Comparison of ENCODE assay signal across 8 mouse cellular contexts in the genomic region with DNA sequence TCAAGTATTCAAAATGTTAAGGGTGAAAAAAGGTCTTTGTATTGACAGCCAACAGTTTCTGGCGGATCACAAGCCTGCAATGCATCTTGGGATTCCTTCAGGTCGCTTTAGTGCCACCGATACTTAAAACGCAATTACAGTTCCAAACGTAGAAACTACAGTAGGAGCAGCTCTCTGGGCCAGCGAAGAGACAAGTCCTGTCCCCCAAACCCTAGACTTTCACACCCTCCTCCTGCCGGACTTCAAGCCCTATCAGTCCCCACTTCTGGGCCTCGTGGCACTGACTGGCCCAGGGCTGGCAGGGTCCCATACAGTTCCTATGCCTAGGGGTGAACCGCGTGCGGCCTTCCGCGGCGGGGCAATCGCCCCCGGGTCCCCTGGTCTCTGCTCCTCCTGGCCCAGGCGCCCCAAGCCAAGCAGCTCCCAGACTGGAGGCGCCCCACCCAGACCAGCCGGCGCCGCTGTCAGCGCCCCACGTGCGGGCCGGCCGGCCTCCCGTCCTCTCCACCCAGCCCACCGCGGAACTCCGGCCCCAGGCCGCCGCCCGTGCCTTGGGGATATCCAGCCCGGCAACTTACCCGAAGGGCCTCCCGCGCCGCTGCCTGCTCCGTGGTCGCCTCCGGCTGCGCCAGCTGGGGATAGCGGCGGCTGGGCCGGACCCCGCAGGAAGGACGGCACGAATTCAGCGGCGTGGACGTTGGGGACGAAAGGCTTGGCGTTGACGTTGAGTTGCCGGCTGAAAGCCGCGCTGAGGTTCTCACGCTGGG. TPM values are rescaled to one million over a fixed set of nuclear protein-coding genes. Genes with fewer than 3 reads are reported as not detected.
DNase-seq lines count a peak whose midpoint lies in the region; ATAC-seq lines count a peak whose summit lies in the region.

No protein-coding gene starts in this region.

- under 1% methylated on average over 40 of the region's 58 CpGs for WGBS in intestine, embryonic 14.5 days
- under 1% methylated on average over 58 of the region's 58 CpGs for WGBS in limb, embryonic 10.5 days
- under 1% methylated on average over 55 of the region's 58 CpGs for WGBS in midbrain, embryonic 11.5 days

- H3K4me1 ChIP-seq in intestine, embryonic 14.5 days (replicated peaks; ENCODE audit: control insufficient read depth, insufficient read depth, low read length) = peaks cover 14% of the 10 kb centered on the region
- peaks cover 18% of the 10 kb centered on the region for H3K4me1 ChIP-seq in limb, embryonic 10.5 days
- H3K4me1 ChIP-seq in midbrain, embryonic 11.5 days (ENCODE audit: control insufficient read depth, insufficient read depth, low read length) = peaks cover 12% of the 10 kb centered on the region

- peak overlapping the region; percentile 91 for H3K9ac ChIP-seq in intestine, embryonic 14.5 days (ENCODE audit: low read length)
- H3K9ac ChIP-seq in midbrain, embryonic 11.5 days (ENCODE audit: low read length) = peak overlapping the region; percentile 94

- ATAC-seq in cerebellum, adult (ENCODE audit: insufficient number of reproducible peaks, low FRiP score, low TSS enrichment) = peak; percentile 32; the same call in 1 of the 2 replicates
- ATAC-seq in intestine, embryonic 14.5 days (replicated peaks; ENCODE audit: low FRiP score, low TSS enrichment, low read depth) = peak; percentile 41
- peak; percentile 15 for ATAC-seq in midbrain, embryonic 11.5 days (ENCODE audit: low FRiP score)

- H3K36me3 ChIP-seq in intestine, embryonic 14.5 days (ENCODE audit: control insufficient read depth, insufficient read depth, low read length) = no peaks in the 10 kb centered on the region
- H3K36me3 ChIP-seq in limb, embryonic 10.5 days = peaks cover 13% of the 10 kb centered on the region
- no peaks in the 10 kb centered on the region for H3K36me3 ChIP-seq in midbrain, embryonic 11.5 days (ENCODE audit: control insufficient read depth, insufficient read depth, low read length)

- H3K27ac ChIP-seq in intestine, embryonic 14.5 days (ENCODE audit: low read depth) = peak overlapping the region; percentile 93
- H3K27ac ChIP-seq in limb, embryonic 10.5 days = peak overlapping the region; percentile 97
- H3K27ac ChIP-seq in midbrain, embryonic 11.5 days (ENCODE audit: low read depth, low read length) = peak overlapping the region; percentile 88

- peak overlapping the region; percentile 83 for H3K4me2 ChIP-seq in intestine, embryonic 14.5 days (ENCODE audit: low read length)
- peak overlapping the region; percentile 79 for H3K4me2 ChIP-seq in midbrain, embryonic 11.5 days

- no peaks in the 10 kb centered on the region for H3K27me3 ChIP-seq in intestine, embryonic 14.5 days (replicated peaks; ENCODE audit: control insufficient read depth, insufficient read depth, low read length)
- H3K27me3 ChIP-seq in limb, embryonic 10.5 days (ENCODE audit: low read depth, poor library complexity, severe bottlenecking) = no peaks in the 10 kb centered on the region
- no peaks in the 10 kb centered on the region for H3K27me3 ChIP-seq in midbrain, embryonic 11.5 days (ENCODE audit: control insufficient read depth, insufficient read depth, low read length)

- peak overlapping the region; percentile 95 for H3K4me3 ChIP-seq in intestine, embryonic 14.5 days (ENCODE audit: low read depth, low read length)
- peak overlapping the region; percentile 99 for H3K4me3 ChIP-seq in limb, embryonic 10.5 days
- peak overlapping the region; percentile 92 for H3K4me3 ChIP-seq in midbrain, embryonic 11.5 days (ENCODE audit: low read depth, low read length)

- no peaks in the 10 kb centered on the region for H3K9me3 ChIP-seq in intestine, embryonic 14.5 days (ENCODE audit: control insufficient read depth, low read length)
- H3K9me3 ChIP-seq in limb, embryonic 10.5 days (replicated peaks) = no peaks in the 10 kb centered on the region
- no peaks in the 10 kb centered on the region for H3K9me3 ChIP-seq in midbrain, embryonic 11.5 days (ENCODE audit: control insufficient read depth, low read length)

- DNase-seq in cerebellum, postnatal 25 days = no peak
- DNase-seq in embryo, embryonic 10.5 days (ENCODE audit: low spot score) = peak; percentile 61
- DNase-seq in gastrocnemius, postnatal 25 days = peak; percentile 37
- peak; percentile 82 for DNase-seq in intestine, embryonic 14.5 days (ENCODE audit: low spot score)
- peak; percentile 70 for DNase-seq in limb, embryonic 10.5 days (ENCODE audit: low spot score)
- DNase-seq in midbrain, embryonic 11.5 days (ENCODE audit: low spot score, missing footprints) = peak; percentile 95
- DNase-seq in spleen, adult 18-20 months = peak; percentile 32 to 44

RNA-seq across cellular contexts. Expression of gene Gspt1, which starts 0.9 kb away (rescaled TPM):
- 10 to 100 TPM; 53.6 to 54.2 TPM for total RNA-seq in gastrocnemius, postnatal 25 days (2021)
- polyA plus RNA-seq in intestine, embryonic 14.5 days (2014; fragmentation: Nextera tagmentation; extraction: Ambion mirVana) = 90.4 and 92.3 TPM in 2 replicates
- polyA plus RNA-seq in limb, embryonic 10.5 days (2016; fragmentation: Nextera tagmentation; extraction: Ambion mirVana) = 103 and 117 TPM in 2 replicates
- polyA plus RNA-seq in midbrain, embryonic 11.5 days (2014; fragmentation: Nextera tagmentation; extraction: Ambion mirVana) = 87.6 and 95.2 TPM in 2 replicates

RNA-seq across cellular contexts. Expression of gene Rsl1d1, which starts 50.1 kb away (rescaled TPM):
- total RNA-seq in gastrocnemius, postnatal 25 days (2021) = 10 to 100 TPM; 43.9 to 45.5 TPM
- polyA plus RNA-seq in intestine, embryonic 14.5 days (2014; fragmentation: Nextera tagmentation; extraction: Ambion mirVana) = 216 and 230 TPM in 2 replicates
- 278 and 326 TPM in 2 replicates for polyA plus RNA-seq in limb, embryonic 10.5 days (2016; fragmentation: Nextera tagmentation; extraction: Ambion mirVana)
- 276 and 303 TPM in 2 replicates for polyA plus RNA-seq in midbrain, embryonic 11.5 days (2014; fragmentation: Nextera tagmentation; extraction: Ambion mirVana)

Comparison
In these comparisons a context has a peak if more than half of its experiments do, and no peak if none do; other contexts are left out.
1. DNase-seq: peak in embryo, embryonic 10.5 days (single experiment), gastrocnemius, postnatal 25 days (single experiment), intestine, embryonic 14.5 days (single experiment), limb, embryonic 10.5 days (single experiment), midbrain, embryonic 11.5 days (single experiment) and spleen, adult 18-20 months (2 of 2); none in cerebellum, postnatal 25 days (0 of 2).
2. Peak in every context shown above with its lines, with median percentiles within 50 percentile points of each other: ATAC-seq, H3K27ac ChIP-seq and H3K4me3 ChIP-seq.